Mouse (Mus musculus) lung, adult 2 months (tissue): ENCODE data around the gene Otop3.

Source experiments
- CTCF ChIP-seq: fragments of 200-500 bp; IDR thresholded peaks from 2 replicates; pipeline ENCODE4 v1.5.1; 2011; ENCODE audit warnings: mild to moderate bottlenecking, low read length, control low read depth; ENCODE audit not compliant: insufficient read depth
- POLR2A ChIP-seq: fragments of 200-500 bp; IDR thresholded peaks from 2 replicates; pipeline ENCODE4 v1.6.1; 2011; ENCODE audit warnings: low read depth, mild to moderate bottlenecking, control low read depth, low read length, borderline replicate concordance; ENCODE audit errors: extremely low read depth

DNA sequence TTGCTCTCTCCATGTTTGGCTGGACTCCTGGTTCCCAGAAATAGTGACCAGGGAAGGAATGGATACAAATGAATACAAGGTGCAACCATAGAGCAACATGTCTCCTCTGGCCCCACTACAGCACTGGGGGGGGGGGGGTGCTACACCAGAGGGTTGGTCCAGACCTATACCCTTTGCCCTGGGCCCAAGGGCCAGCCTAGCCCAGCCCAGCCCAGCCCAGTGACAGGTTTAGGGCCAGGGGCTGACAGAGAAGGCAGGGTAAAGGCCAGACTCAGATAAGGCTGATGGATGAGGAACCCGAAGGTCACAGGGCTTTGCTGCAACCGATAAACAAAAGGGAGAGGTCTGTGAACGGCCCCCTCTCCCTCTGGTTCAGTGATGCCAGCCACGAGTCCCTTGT, 15.4 kb downstream of the Otop3 start:
- TF ChIP-seq POLR2A (no peak), CTCF (no peak)
